Mouse (Mus musculus): Measurements from ENCODE around the gene Ereg.

Gene Ereg

GRCm38 (mm10) chr5:91074450-91074950 lies at the start of gene Ereg:
Gene Ereg, plus strand, starts transcription at chr5:91074622.
- in situ Hi-C loops (cut with MboI, MseI): loop anchor here in 1 of 2 experiments (10.0 kb wide), 1 partner anchor 1790 kb away; no protein-coding TSS in a partner anchor

DNA sequence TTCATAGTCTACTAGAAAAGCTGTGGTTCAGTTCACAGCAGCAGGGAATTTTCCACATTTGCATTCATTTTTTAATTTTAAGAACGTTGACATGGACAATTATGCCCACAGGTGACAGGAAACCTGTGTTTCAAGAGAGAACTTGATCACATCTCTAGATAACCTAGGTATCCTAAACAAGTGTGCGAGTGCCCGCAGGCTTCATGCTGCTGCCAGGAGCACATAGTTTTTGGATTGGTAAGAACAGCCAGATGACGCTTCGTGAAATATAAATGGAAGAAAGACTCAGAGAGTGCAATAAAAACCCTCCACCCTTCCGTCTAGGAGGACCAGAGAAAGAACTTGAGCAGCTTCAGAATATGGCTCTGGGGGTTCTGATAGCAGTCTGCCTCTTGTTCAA lies 47.3 kb upstream of the Ereg start, which contains the start of gene Epgn:
Gene Epgn, plus strand, starts transcription at position 301 of the 400 bp plus-strand sequence.
- in situ Hi-C loops (cut with MboI, MseI): no loop called here

- in situ Hi-C loops (cut with MboI, MseI): no loop called here
Observed at GRCm38 (mm10) chr5:91027840-91028239, 46.6 kb upstream of the Ereg start.

GRCm38 (mm10) chr5:91030629-91031028 lies 43.8 kb upstream of the Ereg start:
- in situ Hi-C loops (cut with MboI, MseI): no loop called here

DNA sequence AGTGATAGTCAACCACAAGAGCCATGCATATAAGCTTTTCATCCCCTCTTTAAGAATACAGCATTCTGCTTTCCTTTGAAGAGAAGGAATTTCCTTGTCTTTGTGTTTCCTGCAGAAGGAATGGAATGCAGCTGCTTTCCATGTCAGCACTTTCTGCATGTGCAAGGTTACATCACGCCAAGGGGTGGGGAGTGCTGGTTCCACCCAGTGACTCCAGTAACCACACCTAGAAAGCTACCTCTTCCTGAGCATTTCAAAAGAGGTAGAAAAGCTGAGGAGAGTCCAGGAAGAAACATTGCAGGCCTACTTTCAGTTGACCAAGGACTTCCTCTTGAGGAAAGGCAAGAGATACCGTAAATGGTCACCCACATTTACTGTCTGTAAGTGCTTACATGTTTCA lies 39.1 kb upstream of the Ereg start:
- in situ Hi-C loops (cut with MboI, MseI): loop anchor here (5.0 kb wide), 2 partner anchors 87 to 272 kb away; no protein-coding TSS in a partner anchor

DNA sequence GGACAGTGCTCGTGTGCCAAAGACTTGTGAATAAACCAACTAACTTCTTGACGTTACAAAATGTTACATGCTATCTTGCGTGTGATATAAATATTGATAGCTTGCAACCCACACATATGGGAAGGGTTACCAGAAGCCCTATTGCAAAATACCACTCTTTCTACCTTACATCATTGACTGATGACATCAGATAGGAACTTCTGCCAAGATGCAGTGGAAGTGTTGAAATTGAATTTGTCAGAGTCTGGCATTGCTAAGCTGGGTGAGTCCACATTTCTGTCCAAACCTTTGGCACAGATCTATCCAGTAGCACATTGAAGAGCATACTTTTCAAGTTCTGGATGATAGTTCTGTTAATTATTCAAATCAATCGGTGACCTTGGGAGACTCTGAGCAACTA lies 37.8 kb upstream of the Ereg start:
- in situ Hi-C loops (cut with MboI, MseI): loop anchor here (5.0 kb wide), 2 partner anchors 86 to 271 kb away; no protein-coding TSS in a partner anchor

GRCm38 (mm10) chr5:91037756-91038155 lies 36.7 kb upstream of the Ereg start:
- in situ Hi-C loops (cut with MboI, MseI): loop anchor here (5.0 kb wide), 2 partner anchors 85 to 270 kb away; no protein-coding TSS in a partner anchor

DNA sequence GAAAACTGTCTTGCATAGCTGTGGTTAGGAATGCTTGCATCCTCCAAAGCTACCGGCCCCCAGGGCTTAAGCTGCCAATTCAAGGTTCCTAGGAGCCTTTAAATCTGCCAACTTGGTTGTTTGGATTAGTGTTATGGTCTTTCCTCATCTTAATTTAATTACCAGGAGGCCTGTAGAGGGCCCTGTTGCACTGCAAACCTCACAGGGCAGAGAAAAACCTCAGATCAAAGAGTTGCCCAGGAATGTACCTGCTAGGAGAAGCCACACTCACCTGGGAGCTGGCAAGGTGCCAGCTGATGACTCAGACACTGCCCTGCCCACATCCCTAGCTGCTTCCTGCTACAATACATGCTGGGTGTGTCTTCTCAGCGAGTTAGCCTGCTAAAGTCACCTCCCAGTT lies 35.9 kb upstream of the Ereg start:
- in situ Hi-C loops (cut with MboI, MseI): loop anchor here (5.0 kb wide), 2 partner anchors 84 to 269 kb away; no protein-coding TSS in a partner anchor

- in situ Hi-C loops (cut with MboI, MseI): loop anchor here (5.0 kb wide), 2 partner anchors 83 to 268 kb away; no protein-coding TSS in a partner anchor
Observed at GRCm38 (mm10) chr5:91038963-91039362, 35.5 kb upstream of the Ereg start.

DNA sequence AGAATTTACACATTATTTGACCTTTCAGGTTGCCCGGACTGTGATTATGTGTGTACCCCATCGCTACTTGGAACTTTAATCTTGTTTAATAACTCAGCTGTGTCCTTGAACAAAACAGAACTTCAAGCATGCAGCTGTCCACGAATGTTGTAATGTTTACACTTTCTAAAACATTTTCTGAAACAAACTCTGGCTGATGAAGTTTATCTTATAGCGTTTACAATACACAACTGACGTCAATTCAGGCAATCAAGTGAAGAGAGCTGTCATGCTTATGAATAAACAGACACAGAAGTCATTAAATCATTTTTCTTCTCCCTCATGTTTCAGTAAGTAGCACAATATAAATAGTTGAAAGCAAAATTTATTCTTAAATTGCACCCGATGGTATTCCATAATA lies 26.4 kb upstream of the Ereg start:
- in situ Hi-C loops (cut with MboI, MseI): no loop called here

DNA sequence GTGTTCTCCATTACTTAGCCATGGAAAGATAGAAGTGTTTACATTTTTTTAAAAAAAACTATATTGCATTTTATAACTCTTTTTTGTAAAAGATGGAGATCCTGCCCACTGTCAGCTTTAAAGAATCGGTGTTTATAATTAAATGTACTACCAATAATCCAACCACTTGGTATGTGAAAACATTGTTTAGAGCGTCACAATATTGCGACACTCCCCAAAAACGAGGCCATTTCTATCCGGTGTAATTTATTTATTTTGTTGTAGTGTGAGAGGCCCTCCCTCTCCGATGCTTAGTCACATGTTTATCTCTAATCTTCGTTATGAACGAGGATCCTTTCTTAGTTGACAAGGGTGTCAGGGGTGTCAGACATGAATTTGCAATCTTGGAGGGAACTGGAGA lies 26.0 kb upstream of the Ereg start:
- in situ Hi-C loops (cut with MboI, MseI): no loop called here

- in situ Hi-C loops (cut with MboI, MseI): loop anchor here in 1 of 2 experiments (10.0 kb wide), 1 partner anchor 1788 kb away; no protein-coding TSS in a partner anchor
Observed at GRCm38 (mm10) chr5:91072340-91072739, 2.1 kb upstream of the Ereg start.

- in situ Hi-C loops (cut with MboI, MseI): loop anchor here in 1 of 2 experiments (10.0 kb wide), 1 partner anchor 1789 kb away; no protein-coding TSS in a partner anchor
Observed at GRCm38 (mm10) chr5:91073626-91074025, 796 bp upstream of the Ereg start.

DNA sequence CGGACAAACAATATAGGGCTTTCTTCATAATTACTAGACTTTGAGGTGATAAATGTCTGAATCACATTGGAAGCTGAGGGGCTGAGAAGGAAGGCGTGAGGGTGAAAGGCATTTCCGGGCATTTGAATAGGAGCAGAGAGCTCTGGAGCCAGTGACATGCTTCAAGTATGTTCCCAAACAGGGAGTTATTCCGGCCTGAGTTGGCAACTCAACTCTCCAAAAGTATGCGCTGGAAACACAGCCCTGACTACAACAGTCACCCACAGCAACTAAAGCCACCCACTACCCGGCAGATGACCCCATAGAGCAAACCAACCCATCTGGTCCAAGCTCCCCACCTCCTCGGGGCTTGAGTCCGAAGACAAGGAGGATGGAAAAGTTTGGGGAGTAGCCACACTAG lies 396 bp upstream of the Ereg start:
- in situ Hi-C loops (cut with MboI, MseI): loop anchor here in 1 of 2 experiments (10.0 kb wide), 1 partner anchor 1789 kb away; no protein-coding TSS in a partner anchor

- in situ Hi-C loops (cut with MboI, MseI): loop anchor here in 1 of 2 experiments (10.0 kb wide), 1 partner anchor 1790 kb away; no protein-coding TSS in a partner anchor
Observed at GRCm38 (mm10) chr5:91075021-91075420, 599 bp downstream of the Ereg start.

GRCm38 (mm10) chr5:91083016-91083415 lies 8.6 kb downstream of the Ereg start:
- in situ Hi-C loops (cut with MboI, MseI): no loop called here

GRCm38 (mm10) chr5:91085291-91085690 lies 10.9 kb downstream of the Ereg start:
- in situ Hi-C loops (cut with MboI, MseI): no loop called here

GRCm38 (mm10) chr5:91090301-91090700 lies 15.9 kb downstream of the Ereg start:
- in situ Hi-C loops (cut with MboI, MseI): no loop called here

- in situ Hi-C loops (cut with MboI, MseI): no loop called here
Observed at GRCm38 (mm10) chr5:91097911-91098614, 23.6 kb downstream of the Ereg start.

DNA sequence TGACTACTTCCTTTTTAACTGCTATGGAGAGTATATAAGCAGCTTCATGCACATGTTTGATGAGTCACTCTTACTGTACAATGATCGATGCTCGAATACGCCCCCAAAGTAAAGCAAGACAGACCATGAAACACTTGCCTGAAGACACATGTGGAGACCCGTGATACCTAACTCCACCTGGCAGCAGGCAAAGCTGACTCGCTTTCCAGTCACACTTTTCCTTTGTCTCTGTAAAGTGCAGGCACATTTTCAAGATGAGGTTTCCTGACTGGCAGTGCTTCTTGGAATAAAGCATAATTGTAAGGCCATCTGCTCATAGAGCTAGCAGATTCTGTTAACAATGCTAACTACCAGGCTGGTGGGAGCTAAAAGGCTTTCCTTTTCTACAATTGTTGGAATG lies 27.3 kb downstream of the Ereg start:
- in situ Hi-C loops (cut with MboI, MseI): no loop called here

DNA sequence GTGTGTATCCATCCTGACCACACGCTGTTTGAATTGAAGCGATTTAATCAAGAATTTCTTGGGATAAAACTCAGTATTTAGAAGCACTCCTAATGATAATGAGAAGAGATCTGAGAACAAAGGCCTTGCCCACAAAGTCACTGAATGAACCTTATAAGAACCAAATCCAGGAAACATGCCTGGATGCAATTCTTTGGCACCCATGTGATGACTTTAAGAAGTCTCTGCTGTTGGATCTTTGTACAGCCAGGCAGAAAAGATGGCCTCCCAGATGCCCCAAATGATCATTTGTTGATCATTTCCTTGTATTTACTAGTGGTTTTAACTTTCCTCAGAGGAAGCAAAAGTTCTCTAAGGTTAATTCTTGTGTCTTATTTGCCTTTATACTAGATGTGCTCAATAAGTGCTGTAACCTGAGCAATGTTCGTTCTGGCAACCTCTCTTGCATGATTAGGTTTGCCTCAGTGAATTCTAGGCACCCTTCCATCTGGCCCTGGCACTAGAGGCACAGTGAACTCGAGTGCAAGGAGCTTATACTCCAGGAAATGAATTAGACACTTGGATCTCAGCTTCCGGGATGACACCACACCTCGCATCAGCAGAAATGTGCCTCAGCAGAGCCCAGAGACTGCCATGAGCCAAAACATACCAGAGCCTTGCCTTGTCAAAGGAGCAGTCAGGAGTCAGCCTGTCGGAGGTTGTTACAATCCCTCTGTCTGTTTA lies 29.7 kb downstream of the Ereg start:
- in situ Hi-C loops (cut with MboI, MseI): no loop called here

DNA sequence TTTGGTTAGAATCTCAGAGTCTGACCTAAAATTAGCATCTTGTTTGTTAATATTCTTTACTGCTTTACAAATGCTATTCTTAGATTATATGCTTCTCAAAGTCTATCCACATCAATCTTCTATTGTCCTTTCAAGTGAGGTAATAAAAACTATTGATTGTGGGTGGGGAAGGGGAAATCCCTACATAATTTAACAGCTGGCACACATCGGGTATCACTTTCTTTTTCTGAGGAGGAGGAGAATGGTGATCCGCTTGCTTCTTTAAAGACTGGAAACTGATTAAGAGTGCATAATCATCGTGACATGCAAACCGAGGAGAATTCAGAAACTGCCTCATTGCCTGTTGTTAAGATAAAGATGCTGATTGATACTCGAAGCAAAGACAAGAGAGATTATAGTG lies 31.8 kb downstream of the Ereg start:
- in situ Hi-C loops (cut with MboI, MseI): no loop called here

Measured in T-helper 17 cell (primary cell).